Mouse (Mus musculus): ENCODE data around the gene Zdhhc23. TPM values are rescaled to one million over a fixed set of nuclear protein-coding genes. Genes with fewer than 3 reads are reported as not detected.

The Zdhhc23 gene
- polyA plus RNA-seq, 1 experiment from 2014 or later, result 0.17 TPM

GRCm38 (mm10) chr16:43994623-43995022 lies 15.0 kb upstream of the Zdhhc23 start:
- WGBS, result 88% methylated on average over 3 of the region's 3 CpGs
- Histone ChIP-seq H3K4me3 (no peak overlapping the region), H3K4me1 (no peaks in the 10 kb centered on the region), H3K27ac (replicated peaks) (no peak overlapping the region), H3K9me3 (replicated peaks) (no peaks in the 10 kb centered on the region), H3K36me3 (no peaks in the 10 kb centered on the region), H3K27me3 (ENCODE audit: low read depth, poor library complexity, severe bottlenecking) (no peaks in the 10 kb centered on the region)
- DNase-seq (ENCODE audit: low spot score), result no peak

GRCm38 (mm10) chr16:43986299-43986698 lies 6.7 kb upstream of the Zdhhc23 start:
- Histone ChIP-seq H3K9me3 (replicated peaks) (no peaks in the 10 kb centered on the region), H3K27ac (replicated peaks) (no peak overlapping the region), H3K36me3 (no peaks in the 10 kb centered on the region), H3K27me3 (ENCODE audit: low read depth, poor library complexity, severe bottlenecking) (peaks cover 3% of the 10 kb centered on the region), H3K4me1 (no peaks in the 10 kb centered on the region), H3K4me3 (no peak overlapping the region)
- no peak for DNase-seq (ENCODE audit: low spot score)
- 95% methylated on average over 4 of the region's 4 CpGs for WGBS

- Histone ChIP-seq H3K4me1 (peaks cover 13% of the 10 kb centered on the region), H3K27ac (replicated peaks) (peak overlapping the region; percentile 73; the same call in 1 of the 2 replicates), H3K9me3 (replicated peaks) (no peaks in the 10 kb centered on the region), H3K27me3 (ENCODE audit: low read depth, poor library complexity, severe bottlenecking) (peaks cover 51% of the 10 kb centered on the region), H3K4me3 (peak overlapping the region; percentile 81), H3K36me3 (no peaks in the 10 kb centered on the region)
- WGBS, result 30% methylated on average over 9 of the region's 9 CpGs
- no peak for DNase-seq (ENCODE audit: low spot score)
Measured at GRCm38 (mm10) chr16:43980110-43980609, 569 bp upstream of the Zdhhc23 start.

- WGBS, result 17% methylated on average over 7 of the region's 7 CpGs
- DNase-seq (ENCODE audit: low spot score), result no peak
- no peaks in the 10 kb centered on the region for H3K9me3 ChIP-seq (replicated peaks)
- H3K4me1 ChIP-seq, result peaks cover 13% of the 10 kb centered on the region
- peaks cover 51% of the 10 kb centered on the region for H3K27me3 ChIP-seq (ENCODE audit: low read depth, poor library complexity, severe bottlenecking)
- H3K4me3 ChIP-seq, result peak overlapping the region; percentile 81
- peak overlapping the region; percentile 73 for H3K27ac ChIP-seq (replicated peaks)
- H3K36me3 ChIP-seq, result no peaks in the 10 kb centered on the region
Measured at GRCm38 (mm10) chr16:43979010-43979327, 622 bp downstream of the Zdhhc23 start.

- peaks cover 22% of the 10 kb centered on the region for H3K27me3 ChIP-seq (ENCODE audit: low read depth, poor library complexity, severe bottlenecking)
- no peaks in the 10 kb centered on the region for H3K36me3 ChIP-seq
- H3K4me3 ChIP-seq, result no peak overlapping the region
- WGBS, result 85% methylated on average over 22 of the region's 22 CpGs
- H3K9me3 ChIP-seq (replicated peaks), result no peaks in the 10 kb centered on the region
- DNase-seq (ENCODE audit: low spot score), result no peak
- H3K4me1 ChIP-seq, result no peaks in the 10 kb centered on the region
- H3K27ac ChIP-seq (replicated peaks), result no peak overlapping the region
Measured at GRCm38 (mm10) chr16:43973606-43974220, 5.9 kb downstream of the Zdhhc23 start.

GRCm38 (mm10) chr16:43973147-43973546 lies 6.4 kb downstream of the Zdhhc23 start:
- H3K27ac ChIP-seq (replicated peaks), result no peak overlapping the region
- H3K4me1 ChIP-seq, result no peaks in the 10 kb centered on the region
- H3K4me3 ChIP-seq, result no peak overlapping the region
- no peaks in the 10 kb centered on the region for H3K36me3 ChIP-seq
- 94% methylated on average over 11 of the region's 11 CpGs for WGBS
- DNase-seq (ENCODE audit: low spot score), result no peak
- peaks cover 17% of the 10 kb centered on the region for H3K27me3 ChIP-seq (ENCODE audit: low read depth, poor library complexity, severe bottlenecking)
- H3K9me3 ChIP-seq (replicated peaks), result no peaks in the 10 kb centered on the region

GRCm38 (mm10) chr16:43972391-43972790 lies 7.2 kb downstream of the Zdhhc23 start:
- H3K36me3 ChIP-seq, result no peaks in the 10 kb centered on the region
- peaks cover 9% of the 10 kb centered on the region for H3K27me3 ChIP-seq (ENCODE audit: low read depth, poor library complexity, severe bottlenecking)
- no peak overlapping the region for H3K4me3 ChIP-seq
- 92% methylated on average over 2 of the region's 2 CpGs for WGBS
- no peak for DNase-seq (ENCODE audit: low spot score)
- H3K4me1 ChIP-seq, result no peaks in the 10 kb centered on the region
- no peaks in the 10 kb centered on the region for H3K9me3 ChIP-seq (replicated peaks)
- H3K27ac ChIP-seq (replicated peaks), result no peak overlapping the region

GRCm38 (mm10) chr16:43971741-43972140 lies 7.8 kb downstream of the Zdhhc23 start:
- no peaks in the 10 kb centered on the region for H3K9me3 ChIP-seq (replicated peaks)
- H3K27me3 ChIP-seq (ENCODE audit: low read depth, poor library complexity, severe bottlenecking), result 0 out of 2 replicates have a peak, but pooled peaks cover 4% of the 10 kb centered on the region
- no peak overlapping the region for H3K27ac ChIP-seq (replicated peaks)
- WGBS, result 94% methylated on average over 9 of the region's 9 CpGs
- H3K4me3 ChIP-seq, result no peak overlapping the region
- DNase-seq (ENCODE audit: low spot score), result no peak
- no peaks in the 10 kb centered on the region for H3K36me3 ChIP-seq
- no peaks in the 10 kb centered on the region for H3K4me1 ChIP-seq

- no peak overlapping the region for H3K27ac ChIP-seq (replicated peaks)
- 94% methylated on average over 11 of the region's 11 CpGs for WGBS
- H3K9me3 ChIP-seq (replicated peaks), result no peaks in the 10 kb centered on the region
- no peak overlapping the region for H3K4me3 ChIP-seq
- no peaks in the 10 kb centered on the region for H3K36me3 ChIP-seq
- 0 out of 2 replicates have a peak, but pooled peaks cover under 1% of the 10 kb centered on the region for H3K27me3 ChIP-seq (ENCODE audit: low read depth, poor library complexity, severe bottlenecking)
- peaks cover 3% of the 10 kb centered on the region; the same call in 1 of the 2 replicates for H3K4me1 ChIP-seq
- no peak for DNase-seq (ENCODE audit: low spot score)
Measured at GRCm38 (mm10) chr16:43971189-43971588, 8.4 kb downstream of the Zdhhc23 start.

GRCm38 (mm10) chr16:43970426-43970825 lies 9.2 kb downstream of the Zdhhc23 start:
- Histone ChIP-seq H3K4me1 (peaks cover 9% of the 10 kb centered on the region), H3K27ac (replicated peaks) (no peak overlapping the region), H3K9me3 (replicated peaks) (no peaks in the 10 kb centered on the region), H3K4me3 (no peak overlapping the region), H3K36me3 (no peaks in the 10 kb centered on the region), H3K27me3 (ENCODE audit: low read depth, poor library complexity, severe bottlenecking) (no peaks in the 10 kb centered on the region)
- WGBS, result 89% methylated on average over 3 of the region's 3 CpGs
- DNase-seq (ENCODE audit: low spot score), result no peak

GRCm38 (mm10) chr16:43965781-43966389 lies 13.7 kb downstream of the Zdhhc23 start:
- Histone ChIP-seq H3K27me3 (ENCODE audit: low read depth, poor library complexity, severe bottlenecking) (no peaks in the 10 kb centered on the region), H3K27ac (replicated peaks) (no peak overlapping the region), H3K4me1 (peaks cover 12% of the 10 kb centered on the region), H3K9me3 (replicated peaks) (no peaks in the 10 kb centered on the region), H3K36me3 (0 out of 2 replicates have a peak, but pooled peaks cover 3% of the 10 kb centered on the region), H3K4me3 (no peak overlapping the region)
- WGBS, result 85% methylated on average over 13 of the region's 13 CpGs
- no peak for DNase-seq (ENCODE audit: low spot score)

GRCm38 (mm10) chr16:43963780-43964179 lies 15.8 kb downstream of the Zdhhc23 start:
- peaks cover 7% of the 10 kb centered on the region; the same call in 1 of the 2 replicates for H3K36me3 ChIP-seq
- DNase-seq (ENCODE audit: low spot score), result no peak
- no peaks in the 10 kb centered on the region for H3K9me3 ChIP-seq (replicated peaks)
- H3K27me3 ChIP-seq (ENCODE audit: low read depth, poor library complexity, severe bottlenecking), result no peaks in the 10 kb centered on the region
- no peak overlapping the region for H3K4me3 ChIP-seq
- peaks cover 12% of the 10 kb centered on the region for H3K4me1 ChIP-seq
- no peak overlapping the region for H3K27ac ChIP-seq (replicated peaks)
- WGBS, result 87% methylated on average over 3 of the region's 3 CpGs

GRCm38 (mm10) chr16:43963291-43963690 lies 16.3 kb downstream of the Zdhhc23 start:
- peaks cover 12% of the 10 kb centered on the region for H3K4me1 ChIP-seq
- WGBS, result 93% methylated on average over 9 of the region's 9 CpGs
- H3K36me3 ChIP-seq, result peaks cover 7% of the 10 kb centered on the region; the same call in 1 of the 2 replicates
- H3K27me3 ChIP-seq (ENCODE audit: low read depth, poor library complexity, severe bottlenecking), result no peaks in the 10 kb centered on the region
- no peaks in the 10 kb centered on the region for H3K9me3 ChIP-seq (replicated peaks)
- H3K4me3 ChIP-seq, result no peak overlapping the region
- no peak for DNase-seq (ENCODE audit: low spot score)
- no peak overlapping the region for H3K27ac ChIP-seq (replicated peaks)
